Mouse (Mus musculus): ENCODE data around the gene Ltbp2. TPM values are rescaled to one million over a fixed set of nuclear protein-coding genes. Genes with fewer than 3 reads are reported as not detected.

Ltbp2 gene
- polyA plus RNA-seq (2014; fragmentation: Illumina TruSeq; extraction: RNeasy Lipid Tissue Mini Kit (QIAGEN cat#74804); ENCODE audit: low read depth, low replicate concordance), result 0.05 TPM

GRCm38 (mm10) chr12:84876481-84877121 is at the start of gene Ltbp2:
TSS of gene Ltbp2 (minus strand) at chr12:84876532.

DNA sequence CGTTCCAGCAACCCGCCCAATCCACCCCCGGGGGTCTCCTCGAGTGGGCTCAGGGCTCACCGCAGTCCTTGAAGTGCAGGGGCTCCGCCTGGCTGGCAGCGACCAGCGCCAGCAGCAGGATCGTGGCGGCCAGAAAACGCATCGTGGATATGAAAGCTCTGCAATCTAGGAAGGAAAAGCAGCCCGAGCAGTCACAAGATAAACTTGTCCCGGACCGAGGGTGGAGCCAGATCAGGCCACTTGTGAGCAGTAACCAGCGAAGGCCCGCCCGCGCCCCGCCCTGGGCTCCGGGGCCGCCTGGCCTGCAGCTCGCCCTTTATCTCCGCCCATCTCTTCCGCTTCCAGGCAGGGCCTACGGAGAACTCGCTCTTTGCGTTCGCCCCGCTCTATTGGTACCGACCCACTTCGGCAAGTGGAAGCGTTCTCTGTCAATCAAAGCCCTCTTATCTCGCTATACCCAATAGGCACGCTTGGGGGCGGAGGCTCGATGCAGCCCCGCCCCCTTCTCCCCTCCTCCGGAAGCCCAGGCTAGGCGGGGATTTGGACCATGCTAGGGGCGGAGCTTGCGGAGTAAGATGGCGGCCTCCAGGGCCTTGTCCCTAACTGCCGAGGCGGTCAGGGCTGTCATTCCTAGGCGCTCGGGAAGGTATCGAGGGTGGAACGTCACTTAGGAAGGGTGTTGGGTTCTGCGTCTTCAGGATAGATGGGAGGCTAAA is 103.4 kb downstream of the Ltbp2 start, which contains the start of the genes Npc2 and Isca2:
Gene Npc2, minus strand, starts transcription at position 427 of the 716 bp plus-strand sequence.
Gene Isca2, plus strand, starts transcription at position 526 of the 716 bp plus-strand sequence.

Other genes with a start within 250 kb of the Ltbp2 start
- not detected for gene Vrtn, start 235.5 kb downstream of the Ltbp2 start, polyA plus RNA-seq (2014; fragmentation: Illumina TruSeq; extraction: RNeasy Lipid Tissue Mini Kit (QIAGEN cat#74804); ENCODE audit: low read depth, low replicate concordance)
- gene Syndig1l, start 177.7 kb downstream of the Ltbp2 start, polyA plus RNA-seq (2014; fragmentation: Illumina TruSeq; extraction: RNeasy Lipid Tissue Mini Kit (QIAGEN cat#74804); ENCODE audit: low read depth, low replicate concordance), result not detected
- gene Npc2, start 103.4 kb downstream of the Ltbp2 start, polyA plus RNA-seq (2014; fragmentation: Illumina TruSeq; extraction: RNeasy Lipid Tissue Mini Kit (QIAGEN cat#74804); ENCODE audit: low read depth, low replicate concordance), result 25.2 TPM
- 107 TPM for gene Isca2, start 103.3 kb downstream of the Ltbp2 start, polyA plus RNA-seq (2014; fragmentation: Illumina TruSeq; extraction: RNeasy Lipid Tissue Mini Kit (QIAGEN cat#74804); ENCODE audit: low read depth, low replicate concordance)
- 67.0 TPM for gene Fcf1, start 94.4 kb upstream of the Ltbp2 start, polyA plus RNA-seq (2014; fragmentation: Illumina TruSeq; extraction: RNeasy Lipid Tissue Mini Kit (QIAGEN cat#74804); ENCODE audit: low read depth, low replicate concordance)
- 15.0 TPM for gene Arel1, start 94.4 kb upstream of the Ltbp2 start, polyA plus RNA-seq (2014; fragmentation: Illumina TruSeq; extraction: RNeasy Lipid Tissue Mini Kit (QIAGEN cat#74804); ENCODE audit: low read depth, low replicate concordance)
- gene Ylpm1, start 119.8 kb upstream of the Ltbp2 start, polyA plus RNA-seq (2014; fragmentation: Illumina TruSeq; extraction: RNeasy Lipid Tissue Mini Kit (QIAGEN cat#74804); ENCODE audit: low read depth, low replicate concordance), result 20.2 TPM
- gene Prox2, start 234.2 kb upstream of the Ltbp2 start, polyA plus RNA-seq (2014; fragmentation: Illumina TruSeq; extraction: RNeasy Lipid Tissue Mini Kit (QIAGEN cat#74804); ENCODE audit: low read depth, low replicate concordance), result 0.61 TPM
- 172 TPM for gene Dlst, start 234.3 kb upstream of the Ltbp2 start, polyA plus RNA-seq (2014; fragmentation: Illumina TruSeq; extraction: RNeasy Lipid Tissue Mini Kit (QIAGEN cat#74804); ENCODE audit: low read depth, low replicate concordance)